Mouse (Mus musculus): ENCODE measurements around the gene Ash1l. TPM values are rescaled to one million over a fixed set of nuclear protein-coding genes. Genes with fewer than 3 reads are reported as not detected.

The Ash1l gene
- total RNA-seq (2023) = 10 to 100 TPM; 82.1 to 86.5 TPM

GRCm38 (mm10) chr3:88950576-88951326, at the start of gene Ash1l, which contains the start of gene Dap3:
Ash1l (plus strand) TSS chr3:88950622.
Dap3 (minus strand) TSS chr3:88951181.

GRCm38 (mm10) chr3:88913511-88914383, 36.7 kb upstream of the Ash1l start, which contains the start of gene Msto1:
Msto1 (minus strand) TSS chr3:88913999.

GRCm38 (mm10) chr3:89093175-89093574, 142.8 kb downstream of the Ash1l start, which contains the start of gene Rusc1:
Rusc1 (minus strand) TSS chr3:89093311.

GRCm38 (mm10) chr3:89100811-89101210, 150.4 kb downstream of the Ash1l start, which contains the start of gene Gm43738:
Gm43738 (minus strand) TSS chr3:89101099.

GRCm38 (mm10) chr3:89101812-89102494, 151.5 kb downstream of the Ash1l start, which contains the start of gene Fdps:
Fdps (minus strand) TSS chr3:89101959.

Other genes with a start within 250 kb of the Ash1l start
- gene Rit1, start 233.8 kb upstream of the Ash1l start, total RNA-seq (2023) = 10 to 100 TPM; 29.5 to 30.1 TPM
- 10 to 100 TPM; 13.1 to 16.9 TPM for gene Syt11, start 175.5 kb upstream of the Ash1l start, total RNA-seq (2023)
- gene Gon4l, start 115.4 kb upstream of the Ash1l start, total RNA-seq (2023) = 10 to 100 TPM; 76.4 to 82.9 TPM
- gene Msto1, start 36.6 kb upstream of the Ash1l start, total RNA-seq (2023) = 10 to 100 TPM; 17.6 to 18.2 TPM
- gene Dap3, start 559 bp downstream of the Ash1l start, total RNA-seq (2023) = 100 to 1,000 TPM in 1 of 2 experiments, 10 to 100 TPM in 1; 94.8 to 105 TPM
- 10 to 100 TPM; 61.7 to 65.0 TPM for gene Rusc1, start 142.7 kb downstream of the Ash1l start, total RNA-seq (2023)
- gene Gm43738, start 150.5 kb downstream of the Ash1l start, total RNA-seq (2023) = under 1 TPM in 1 of 2 experiments, not detected in 1; 0.26 TPM
- 10 to 100 TPM; 32.7 to 40.2 TPM for gene Fdps, start 151.3 kb downstream of the Ash1l start, total RNA-seq (2023)
- under 1 TPM; 0.74 to 0.96 TPM for gene Pklr, start 185.5 kb downstream of the Ash1l start, total RNA-seq (2023)
- gene Hcn3, start 209.6 kb downstream of the Ash1l start, total RNA-seq (2023) = 10 to 100 TPM; 11.3 to 14.4 TPM
- 100 to 1,000 TPM; 123 to 131 TPM for gene Clk2, start 214.2 kb downstream of the Ash1l start, total RNA-seq (2023)
- 100 to 1,000 TPM; 159 to 177 TPM for gene Scamp3, start 226.9 kb downstream of the Ash1l start, total RNA-seq (2023)
- 100 to 1,000 TPM; 178 to 181 TPM for gene Fam189b, start 232.5 kb downstream of the Ash1l start, total RNA-seq (2023)

Measured in T-cell, adult 66 days (primary cell).